Mouse (Mus musculus): ENCODE data around the gene Eno1. TPM values are rescaled to one million over a fixed set of nuclear protein-coding genes. Genes with fewer than 3 reads are reported as not detected.
A peak's percentile ranks its signal among the peaks of the same experiment; 100 is the strongest.

Gene Eno1
- polyA plus RNA-seq (2016; fragmentation: Nextera tagmentation; extraction: Ambion mirVana), result 1,519 and 1,577 TPM in 2 replicates

DNA sequence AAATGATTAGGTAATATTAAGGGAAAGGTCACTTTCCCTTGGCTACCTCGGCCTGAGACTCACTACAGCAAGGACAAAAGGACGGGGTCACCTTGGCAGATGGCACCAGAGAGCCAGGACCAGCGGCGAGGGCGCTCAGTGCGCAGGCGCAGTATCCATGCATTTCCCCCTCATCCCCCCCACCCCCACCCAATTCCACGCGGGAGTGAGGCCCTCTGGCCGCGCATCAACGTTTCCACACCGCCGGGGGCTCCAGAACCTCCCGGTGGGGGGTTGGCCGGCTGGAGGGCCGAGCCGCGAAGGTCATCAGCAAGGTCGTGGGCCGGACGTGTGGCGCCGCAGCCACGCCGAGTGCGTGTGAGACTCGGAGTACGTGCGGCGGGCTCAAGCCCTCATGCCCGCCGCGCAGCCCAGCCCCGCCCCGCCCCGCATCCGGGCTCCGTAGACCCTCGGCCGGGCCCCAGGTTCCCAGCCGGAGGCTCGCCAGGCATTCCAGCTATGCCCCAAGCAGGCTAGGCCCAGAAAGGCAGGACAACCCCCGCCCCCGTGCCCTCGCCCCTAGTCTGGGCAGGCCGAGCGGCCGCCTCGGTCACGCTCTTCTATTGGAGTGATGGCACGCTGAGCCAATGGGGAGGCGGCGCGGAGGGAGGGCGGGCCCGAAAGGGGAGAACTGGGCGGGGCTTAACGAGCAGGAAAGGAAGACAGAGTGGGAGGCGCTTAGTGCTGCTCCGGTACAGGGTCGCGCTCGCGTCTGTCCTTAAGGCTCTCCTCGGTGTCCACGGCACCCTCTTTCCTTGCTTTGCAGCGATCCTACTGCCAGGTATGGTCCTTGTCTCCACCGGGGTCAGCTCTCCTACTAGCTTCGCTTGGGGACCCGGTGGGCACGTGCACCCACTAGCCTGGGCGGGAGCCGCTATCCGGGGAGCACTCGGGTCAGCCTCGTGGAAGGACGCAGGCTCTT lies at the start of gene Eno1:
TSS of gene Eno1 (plus strand) at position 201 of the 961 bp plus-strand sequence.
- H3K9ac ChIP-seq, result peak within 1 kb of the TSS; percentile 84
- peak within 1 kb of the TSS; percentile 79 for H3K4me2 ChIP-seq (replicated peaks)
- peaks cover 16% of the 10 kb centered on the region for H3K36me3 ChIP-seq
- H3K27me3 ChIP-seq, result no peaks in the 10 kb centered on the region
- WGBS, result under 1% methylated on average over 72 of the region's 78 CpGs
- peak within 1 kb of the TSS; percentile 91 for H3K4me3 ChIP-seq
- H3K27ac ChIP-seq, result peak within 1 kb of the TSS; percentile 99
- no peaks in the 10 kb centered on the region for H3K9me3 ChIP-seq
- ATAC-seq (ENCODE audit: insufficient number of reproducible peaks, insufficient read depth, low FRiP score, low TSS enrichment), result peak; percentile 98
- H3K4me1 ChIP-seq, result peaks cover 26% of the 10 kb centered on the region

DNA sequence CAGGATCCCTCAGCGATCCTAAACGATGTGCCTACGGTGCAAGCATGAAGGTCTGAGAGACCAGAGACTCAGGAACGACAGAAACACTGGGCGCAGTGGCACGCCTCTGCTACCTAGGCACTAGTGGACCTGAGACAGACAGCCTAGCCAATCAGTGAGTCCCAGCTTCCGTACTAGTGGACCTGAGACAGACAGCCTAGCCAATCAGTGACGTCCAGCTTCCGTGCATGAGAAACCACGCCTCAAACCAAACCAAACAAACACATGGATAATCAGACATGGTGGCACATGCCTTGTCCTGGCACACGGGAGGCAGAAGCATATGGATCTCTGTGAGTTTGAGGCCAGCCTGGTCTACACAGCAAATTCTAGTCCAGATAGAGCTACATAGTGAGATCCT lies 48.3 kb upstream of the Eno1 start:
- H3K36me3 ChIP-seq, result no peaks in the 10 kb centered on the region
- no peak overlapping the region for H3K4me3 ChIP-seq
- H3K4me2 ChIP-seq (replicated peaks), result no peak overlapping the region
- WGBS, result 60% methylated on average over 11 of the region's 11 CpGs
- no peak for ATAC-seq (ENCODE audit: insufficient number of reproducible peaks, insufficient read depth, low FRiP score, low TSS enrichment)
- no peak overlapping the region for H3K9ac ChIP-seq
- H3K4me1 ChIP-seq, result no peaks in the 10 kb centered on the region
- no peaks in the 10 kb centered on the region for H3K27me3 ChIP-seq
- H3K27ac ChIP-seq, result no peak overlapping the region
- no peaks in the 10 kb centered on the region for H3K9me3 ChIP-seq

DNA sequence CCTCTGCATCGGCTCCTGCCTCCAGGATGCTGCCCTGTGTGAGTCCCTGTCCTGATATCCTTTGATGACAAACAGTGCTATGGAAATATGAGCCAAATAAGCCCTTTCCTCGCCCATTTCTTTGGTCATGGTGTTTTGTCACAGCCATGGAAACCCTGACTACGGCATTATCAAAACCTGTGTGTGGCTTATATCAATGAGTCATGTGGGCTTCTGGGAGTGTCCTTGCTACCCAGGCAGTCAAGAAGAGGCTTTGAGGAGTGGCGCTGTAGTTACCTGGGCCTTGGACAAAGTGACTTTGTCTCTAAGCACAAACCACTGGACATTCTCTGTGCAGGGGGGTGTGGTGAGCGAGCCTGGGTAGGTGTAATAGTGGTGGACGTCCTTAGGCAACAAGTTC lies 44.3 kb upstream of the Eno1 start:
- no peak overlapping the region for H3K4me2 ChIP-seq (replicated peaks)
- no peak for ATAC-seq (ENCODE audit: insufficient number of reproducible peaks, insufficient read depth, low FRiP score, low TSS enrichment)
- H3K27ac ChIP-seq, result no peak overlapping the region
- H3K27me3 ChIP-seq, result no peaks in the 10 kb centered on the region
- WGBS, result 82% methylated on average over 6 of the region's 6 CpGs
- no peaks in the 10 kb centered on the region for H3K4me1 ChIP-seq
- no peak overlapping the region for H3K4me3 ChIP-seq
- H3K9me3 ChIP-seq, result no peaks in the 10 kb centered on the region
- no peak overlapping the region for H3K9ac ChIP-seq
- no peaks in the 10 kb centered on the region for H3K36me3 ChIP-seq

DNA sequence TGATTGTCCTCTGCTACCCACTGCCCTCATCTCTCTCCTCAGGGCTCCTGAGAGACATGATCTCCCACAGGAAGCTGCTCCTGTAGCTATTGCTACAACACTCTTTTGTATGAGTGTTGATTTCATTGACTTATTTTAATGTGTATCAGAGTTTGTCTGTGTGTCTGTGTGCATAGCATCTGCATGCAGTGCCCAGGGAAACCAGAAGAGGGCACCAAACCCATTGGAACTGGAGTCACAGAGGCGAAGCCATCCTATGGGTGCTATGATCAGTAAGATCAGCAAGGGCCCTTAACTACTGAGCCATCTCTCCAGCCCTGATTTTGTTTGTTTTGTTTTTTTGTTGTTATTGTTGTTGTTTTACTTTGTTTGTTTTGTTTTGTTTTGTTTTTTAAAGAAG lies 42.6 kb upstream of the Eno1 start:
- Histone ChIP-seq H3K9ac (no peak overlapping the region), H3K4me1 (no peaks in the 10 kb centered on the region), H3K4me3 (no peak overlapping the region), H3K27me3 (no peaks in the 10 kb centered on the region), H3K36me3 (no peaks in the 10 kb centered on the region), H3K9me3 (no peaks in the 10 kb centered on the region), H3K4me2 (replicated peaks) (no peak overlapping the region), H3K27ac (no peak overlapping the region)
- no peak for ATAC-seq (ENCODE audit: insufficient number of reproducible peaks, insufficient read depth, low FRiP score, low TSS enrichment)
- WGBS, result 41% methylated on average over 1 of the region's 1 CpGs

DNA sequence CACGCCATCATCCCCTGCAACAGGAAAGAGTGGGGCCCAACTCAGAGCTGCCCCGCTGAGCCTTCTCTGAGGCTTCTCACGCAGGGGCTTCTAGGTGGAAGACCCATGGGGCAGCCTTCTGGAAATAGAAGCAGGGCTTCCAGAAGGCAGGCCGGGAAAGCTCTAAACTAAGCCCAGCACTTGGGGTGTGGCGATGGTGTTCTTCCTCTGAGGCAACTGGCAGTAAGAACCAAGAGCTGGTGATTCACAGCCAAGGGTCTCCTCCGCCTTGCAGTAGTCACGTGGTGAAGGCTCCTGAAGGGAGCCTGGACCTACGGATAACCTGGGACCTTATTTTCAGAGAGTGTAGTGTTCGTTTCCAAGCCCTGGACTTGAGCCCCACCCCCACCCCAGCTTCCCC lies 38.3 kb upstream of the Eno1 start:
- Histone ChIP-seq H3K4me2 (replicated peaks) (no peak overlapping the region), H3K27me3 (no peaks in the 10 kb centered on the region), H3K4me1 (no peaks in the 10 kb centered on the region), H3K36me3 (no peaks in the 10 kb centered on the region), H3K4me3 (no peak overlapping the region), H3K27ac (no peak overlapping the region), H3K9me3 (no peaks in the 10 kb centered on the region), H3K9ac (no peak overlapping the region)
- 75% methylated on average over 9 of the region's 9 CpGs for WGBS
- ATAC-seq (ENCODE audit: insufficient number of reproducible peaks, insufficient read depth, low FRiP score, low TSS enrichment), result no peak

DNA sequence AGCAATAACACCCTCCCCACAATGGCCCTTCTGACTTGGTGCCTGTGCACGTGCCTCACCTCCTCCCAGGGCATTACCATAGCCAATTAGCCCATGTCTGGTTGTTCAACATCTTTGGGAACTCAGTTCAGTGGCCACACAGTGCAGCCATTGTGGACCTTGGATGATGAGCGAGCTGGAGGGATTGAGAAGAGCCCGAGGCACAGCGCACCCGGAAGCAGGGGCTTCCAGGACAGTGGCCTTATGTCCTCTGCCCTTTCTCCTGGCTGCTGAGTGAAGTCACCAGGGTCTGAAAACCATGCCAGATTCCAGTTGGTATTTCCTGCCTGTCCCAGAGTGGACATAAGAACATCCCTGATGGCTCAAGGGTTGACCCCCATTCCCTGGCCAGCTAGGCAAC lies 35.3 kb upstream of the Eno1 start, which contains the start of gene Car6:
TSS of gene Car6 (minus strand) at position 101 of the 400 bp plus-strand sequence.
- no peak for ATAC-seq (ENCODE audit: insufficient number of reproducible peaks, insufficient read depth, low FRiP score, low TSS enrichment)
- no peak within 1 kb of the TSS for H3K4me3 ChIP-seq
- H3K9ac ChIP-seq, result no peak within 1 kb of the TSS
- no peaks in the 10 kb centered on the region for H3K27me3 ChIP-seq
- no peaks in the 10 kb centered on the region for H3K4me1 ChIP-seq
- H3K4me2 ChIP-seq (replicated peaks), result no peak within 1 kb of the TSS
- WGBS, result 40% methylated on average over 5 of the region's 5 CpGs
- H3K36me3 ChIP-seq, result no peaks in the 10 kb centered on the region
- H3K9me3 ChIP-seq, result no peaks in the 10 kb centered on the region
- H3K27ac ChIP-seq, result no peak within 1 kb of the TSS

DNA sequence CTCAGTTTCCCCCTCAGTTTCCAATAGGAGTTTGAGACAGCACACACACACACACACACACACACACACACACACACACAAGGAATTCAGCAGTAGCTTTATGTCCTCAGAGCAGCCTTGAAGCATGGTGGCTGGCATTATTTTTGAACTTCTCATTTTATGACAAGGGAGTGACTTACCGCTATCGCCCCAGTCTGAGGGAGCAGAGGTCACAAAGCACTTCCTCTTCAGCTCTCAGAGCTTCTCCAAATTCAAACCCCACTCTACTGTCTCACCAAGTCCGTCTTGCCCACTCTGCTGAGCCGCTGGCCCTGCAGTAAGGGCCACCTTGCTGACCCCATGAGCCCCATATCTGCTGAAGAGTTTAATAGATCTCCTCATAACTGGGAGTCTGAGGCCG lies 33.8 kb upstream of the Eno1 start:
- Histone ChIP-seq H3K27me3 (no peaks in the 10 kb centered on the region), H3K27ac (no peak overlapping the region), H3K36me3 (no peaks in the 10 kb centered on the region), H3K4me1 (no peaks in the 10 kb centered on the region), H3K9ac (no peak overlapping the region), H3K9me3 (no peaks in the 10 kb centered on the region), H3K4me2 (replicated peaks) (no peak overlapping the region), H3K4me3 (no peak overlapping the region)
- no peak for ATAC-seq (ENCODE audit: insufficient number of reproducible peaks, insufficient read depth, low FRiP score, low TSS enrichment)
- WGBS, result 76% methylated on average over 5 of the region's 5 CpGs

DNA sequence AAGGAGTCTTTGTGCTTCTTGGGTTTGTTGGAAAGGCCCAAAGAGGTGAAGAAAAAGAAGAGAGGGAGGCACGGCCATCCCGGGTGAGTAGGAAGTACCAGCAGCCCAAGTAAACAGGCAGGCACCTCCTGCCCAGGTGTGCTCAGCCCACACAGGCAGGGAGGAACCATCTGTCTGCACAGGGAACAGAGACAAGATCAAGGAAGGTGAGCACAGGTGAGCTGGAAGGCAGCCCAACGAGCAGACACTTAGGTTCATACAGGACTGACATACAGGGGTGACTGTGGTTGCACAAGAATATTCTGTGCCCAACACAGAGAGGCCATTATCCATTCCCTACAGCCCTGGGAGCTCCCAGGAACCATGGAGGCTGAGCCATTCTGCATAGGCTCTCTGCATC lies 31.6 kb upstream of the Eno1 start:
- Histone ChIP-seq H3K4me3 (no peak overlapping the region), H3K9me3 (no peaks in the 10 kb centered on the region), H3K27ac (no peak overlapping the region), H3K27me3 (no peaks in the 10 kb centered on the region), H3K36me3 (no peaks in the 10 kb centered on the region), H3K4me1 (no peaks in the 10 kb centered on the region), H3K9ac (no peak overlapping the region), H3K4me2 (replicated peaks) (no peak overlapping the region)
- no peak for ATAC-seq (ENCODE audit: insufficient number of reproducible peaks, insufficient read depth, low FRiP score, low TSS enrichment)
- 74% methylated on average over 3 of the region's 3 CpGs for WGBS

DNA sequence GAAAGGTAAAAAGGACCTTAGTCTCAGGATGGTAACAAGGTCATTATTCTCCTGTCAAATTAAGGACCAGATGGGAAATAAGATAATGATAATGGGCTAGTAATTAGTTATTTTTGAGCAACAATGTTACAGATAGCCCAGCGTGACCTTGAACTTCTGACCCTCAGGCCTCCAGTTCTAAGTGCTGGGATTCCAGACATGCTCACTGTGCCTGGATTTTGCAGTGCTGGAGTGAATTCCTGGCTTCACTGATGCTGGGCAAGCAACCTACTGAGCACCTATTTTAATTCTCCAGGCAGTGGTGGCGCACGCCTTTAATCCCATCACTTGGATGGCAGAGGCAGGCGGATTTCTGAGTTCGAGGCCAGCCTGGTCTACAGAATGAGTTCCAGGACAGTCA lies 26.8 kb upstream of the Eno1 start:
- H3K4me3 ChIP-seq, result no peak overlapping the region
- no peaks in the 10 kb centered on the region for H3K36me3 ChIP-seq
- H3K9ac ChIP-seq, result no peak overlapping the region
- no peaks in the 10 kb centered on the region for H3K27me3 ChIP-seq
- H3K4me2 ChIP-seq (replicated peaks), result no peak overlapping the region
- H3K4me1 ChIP-seq, result peaks cover 10% of the 10 kb centered on the region; the same call in 1 of the 2 replicates
- H3K27ac ChIP-seq, result no peak overlapping the region
- WGBS, result 86% methylated on average over 5 of the region's 5 CpGs
- H3K9me3 ChIP-seq, result no peaks in the 10 kb centered on the region
- ATAC-seq (ENCODE audit: insufficient number of reproducible peaks, insufficient read depth, low FRiP score, low TSS enrichment), result no peak

DNA sequence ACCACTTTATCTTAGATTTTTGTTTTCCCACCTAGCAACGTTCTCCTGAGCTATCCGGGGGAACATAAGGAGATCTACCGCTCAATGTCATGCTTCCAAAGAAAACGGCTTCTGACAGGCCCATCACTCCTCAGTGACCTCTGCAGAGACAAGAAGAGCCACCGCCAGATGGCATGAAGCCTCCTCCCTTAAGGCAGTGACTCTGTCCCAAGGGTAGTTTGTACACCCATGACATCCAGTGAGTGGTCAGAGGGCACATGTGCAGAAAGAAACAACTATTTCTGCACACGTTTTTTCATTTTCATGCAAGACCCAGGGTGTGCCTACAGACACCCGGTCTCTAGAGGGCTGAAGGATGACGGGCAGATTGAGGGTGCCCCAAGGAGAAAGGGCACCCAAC lies 26.2 kb upstream of the Eno1 start:
- no peaks in the 10 kb centered on the region for H3K27me3 ChIP-seq
- H3K36me3 ChIP-seq, result no peaks in the 10 kb centered on the region
- no peak overlapping the region for H3K27ac ChIP-seq
- ATAC-seq (ENCODE audit: insufficient number of reproducible peaks, insufficient read depth, low FRiP score, low TSS enrichment), result no peak
- no peak overlapping the region for H3K9ac ChIP-seq
- 83% methylated on average over 8 of the region's 8 CpGs for WGBS
- H3K9me3 ChIP-seq, result no peaks in the 10 kb centered on the region
- H3K4me1 ChIP-seq, result peaks cover 10% of the 10 kb centered on the region; the same call in 1 of the 2 replicates
- H3K4me2 ChIP-seq (replicated peaks), result no peak overlapping the region
- H3K4me3 ChIP-seq, result no peak overlapping the region

DNA sequence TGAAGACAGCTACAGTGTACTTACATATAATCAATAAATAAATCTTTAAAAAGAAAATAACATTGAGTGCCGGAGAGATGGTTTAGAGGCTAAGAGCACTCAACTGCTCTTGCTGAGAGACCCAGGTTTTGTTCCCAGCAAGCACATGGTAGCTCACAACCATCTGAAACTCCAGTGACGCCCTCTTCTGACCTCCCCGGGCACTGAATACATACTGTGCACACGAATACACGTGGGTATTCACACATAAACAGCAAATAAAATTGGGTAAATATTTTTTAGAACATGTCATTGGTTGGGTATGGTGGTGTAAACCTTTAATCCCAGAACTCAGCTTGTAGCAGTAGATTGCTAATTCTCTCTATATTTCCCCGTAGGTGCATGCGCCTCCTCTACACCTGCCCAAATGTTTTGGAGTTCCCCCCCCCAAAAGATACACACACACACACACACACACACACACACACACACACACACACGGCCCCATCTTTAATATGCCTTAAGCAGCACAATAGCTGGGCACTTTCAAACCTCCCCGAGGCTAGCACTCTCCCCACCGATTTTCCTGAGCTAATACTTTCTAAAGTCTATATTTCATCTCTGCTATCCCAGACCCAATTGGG lies 24.5 kb upstream of the Eno1 start:
- peak overlapping the region; percentile 50 for H3K4me2 ChIP-seq (replicated peaks)
- H3K4me1 ChIP-seq, result peaks cover 10% of the 10 kb centered on the region; the same call in 1 of the 2 replicates
- H3K27me3 ChIP-seq, result no peaks in the 10 kb centered on the region
- no peaks in the 10 kb centered on the region for H3K36me3 ChIP-seq
- WGBS, result 52% methylated on average over 10 of the region's 10 CpGs
- ATAC-seq (ENCODE audit: insufficient number of reproducible peaks, insufficient read depth, low FRiP score, low TSS enrichment), result 0 out of 2 replicates have a peak, but pooled peaks have one; percentile 14
- peak overlapping the region; percentile 26 for H3K4me3 ChIP-seq
- H3K27ac ChIP-seq, result no peak overlapping the region
- peak overlapping the region; percentile 30; the same call in 1 of the 2 replicates for H3K9ac ChIP-seq
- H3K9me3 ChIP-seq, result no peaks in the 10 kb centered on the region

DNA sequence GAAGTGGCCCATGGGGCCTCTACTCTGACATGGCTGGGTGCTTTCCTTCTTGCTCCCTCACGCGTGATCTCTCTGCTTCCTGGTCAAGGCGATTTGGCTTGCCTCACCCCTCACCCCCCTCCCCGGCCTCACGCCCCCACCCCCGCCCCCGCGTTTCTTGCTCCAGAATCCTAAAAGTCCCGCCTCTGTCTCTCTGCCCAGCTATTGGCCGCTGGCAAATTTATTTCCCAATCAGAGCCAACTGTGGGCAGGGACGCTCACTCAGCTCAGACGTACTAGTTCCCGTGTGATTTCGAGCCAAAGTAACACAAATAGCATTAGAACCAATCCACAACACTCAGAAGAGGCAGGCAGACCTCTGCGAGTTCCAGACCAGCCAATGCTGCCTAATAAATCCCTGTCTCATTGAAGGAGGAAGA lies 24.0 kb upstream of the Eno1 start:
- H3K4me1 ChIP-seq, result peaks cover 10% of the 10 kb centered on the region; the same call in 1 of the 2 replicates
- peak overlapping the region; percentile 30; the same call in 1 of the 2 replicates for H3K9ac ChIP-seq
- WGBS, result 1% methylated on average over 15 of the region's 15 CpGs
- H3K27ac ChIP-seq, result no peak overlapping the region
- no peaks in the 10 kb centered on the region for H3K36me3 ChIP-seq
- no peaks in the 10 kb centered on the region for H3K9me3 ChIP-seq
- no peaks in the 10 kb centered on the region for H3K27me3 ChIP-seq
- peak overlapping the region; percentile 50 for H3K4me2 ChIP-seq (replicated peaks)
- peak; percentile 68; the same call in 1 of the 2 replicates for ATAC-seq (ENCODE audit: insufficient number of reproducible peaks, insufficient read depth, low FRiP score, low TSS enrichment)
- peak overlapping the region; percentile 26 for H3K4me3 ChIP-seq

Measured in embryonic facial prominence, embryonic 12.5 days (tissue).